Mouse (Mus musculus): ENCODE measurements at regions not wholly inside any gene's neighbourhood (a gene's known extent, or its start where the extent isn't known, plus 50 kb on each side); places are given as distances from the start of the nearest gene placed in this dataset.

- DNase-seq = no peak
Measured at GRCm38 (mm10) chr4:9132356-9132755, 893.5 kb upstream of the Car8 start.

DNA sequence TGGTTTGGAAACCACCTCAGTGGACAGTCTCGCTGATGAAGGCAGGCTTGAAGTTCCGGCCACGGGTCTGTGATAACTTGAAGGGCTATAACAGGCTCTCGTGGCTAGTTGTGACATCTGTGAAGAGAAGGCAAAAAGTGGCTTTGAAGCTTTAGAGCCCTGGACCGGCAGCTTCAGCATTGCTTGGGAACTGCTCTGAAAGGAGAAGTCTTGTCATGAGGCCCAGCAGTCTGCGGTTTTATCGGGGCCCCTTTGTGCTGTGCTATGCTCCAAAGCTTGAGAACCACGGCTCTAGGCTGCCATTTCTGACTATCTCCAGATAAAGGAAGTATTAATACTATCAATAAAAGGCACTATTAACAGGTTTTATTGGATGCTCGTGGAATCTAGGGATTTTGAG, 892.8 kb upstream of the Car8 start:
- no peak for DNase-seq

DNA sequence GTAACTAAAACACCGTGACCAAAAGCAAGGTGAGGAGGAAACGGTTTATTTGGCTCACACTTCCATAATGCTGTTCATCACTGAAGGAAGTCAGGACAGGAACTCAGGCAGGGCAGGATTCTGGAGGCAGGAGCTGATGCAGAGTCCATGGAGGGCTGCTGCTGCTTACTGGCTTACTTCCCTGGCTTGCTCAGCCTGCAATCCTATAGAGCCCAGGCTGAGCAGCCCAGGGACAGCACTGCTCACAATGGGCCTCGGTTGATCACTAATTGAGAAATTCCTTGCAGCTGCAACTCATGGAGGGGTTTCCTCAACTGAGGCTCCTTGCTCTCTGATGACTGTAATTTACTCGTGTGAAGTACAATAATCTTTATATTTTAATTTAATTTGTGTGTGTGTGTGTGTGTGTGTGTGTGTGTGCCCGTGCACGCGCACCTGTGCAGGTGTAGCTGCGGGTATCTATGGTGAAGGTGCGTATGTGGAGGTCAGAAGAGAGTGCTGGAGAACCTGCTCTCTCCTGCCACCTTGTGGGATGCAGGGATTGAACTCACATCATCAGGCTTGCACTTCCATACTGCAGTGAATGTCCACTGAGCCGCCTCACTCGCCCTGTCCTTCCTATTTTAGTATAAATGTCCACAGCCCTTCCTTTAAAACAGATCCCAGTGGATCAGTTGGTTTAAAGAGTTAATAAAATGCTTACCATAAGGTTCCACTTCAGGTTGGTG, 886.6 kb upstream of the Car8 start:
- DNase-seq = no peak

DNA sequence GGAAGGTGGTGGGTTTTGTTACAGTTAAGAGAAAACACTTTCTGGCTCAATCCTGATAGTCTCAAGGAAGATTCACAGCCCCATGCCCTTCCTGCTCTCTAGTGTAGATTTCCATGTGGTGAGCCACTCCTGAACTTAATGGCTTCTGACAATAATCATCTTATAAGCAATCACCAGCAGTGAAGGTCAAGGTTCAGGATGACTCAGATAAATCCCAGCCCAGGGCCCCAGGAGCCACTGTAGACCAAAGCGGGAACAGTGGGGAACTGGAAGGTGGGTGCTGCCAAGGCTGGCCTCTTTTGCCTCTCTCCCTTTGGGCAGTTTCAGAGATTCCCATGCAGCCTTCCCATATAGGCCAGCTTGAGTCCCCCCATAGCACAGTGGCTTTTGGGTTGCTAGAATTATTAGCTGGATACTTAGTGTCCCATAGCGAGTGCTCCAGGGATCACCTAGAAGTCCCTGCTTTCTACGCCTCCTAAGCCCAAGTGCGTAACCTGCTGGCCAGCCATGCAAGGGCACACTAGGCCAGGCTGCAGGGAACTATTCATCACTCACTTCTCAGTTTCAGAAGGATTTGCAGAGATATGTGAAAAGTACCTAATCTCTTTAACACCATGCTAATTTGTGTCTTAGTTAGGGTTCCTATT, 885.9 kb upstream of the Car8 start:
- DNase-seq = no peak

DNA sequence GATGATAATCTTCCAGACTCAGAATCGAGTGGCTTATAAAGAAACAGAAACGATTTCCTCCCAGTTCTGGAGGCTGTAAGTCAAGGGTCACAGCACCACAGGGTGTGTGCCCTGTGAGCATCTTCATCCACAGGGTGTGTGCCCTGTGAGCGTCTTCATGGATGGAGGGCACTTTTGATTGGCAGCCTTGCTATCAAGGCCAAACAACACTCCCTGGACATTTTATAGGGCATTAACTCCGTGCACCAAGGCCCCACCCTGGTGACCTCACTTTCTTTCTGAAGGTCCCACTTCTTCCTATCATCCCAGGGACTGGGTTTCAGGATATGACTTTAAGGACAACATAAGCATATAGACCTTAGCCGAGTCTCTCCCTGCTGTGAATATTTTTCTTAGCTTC, 885.3 kb upstream of the Car8 start:
- no peak for DNase-seq

DNA sequence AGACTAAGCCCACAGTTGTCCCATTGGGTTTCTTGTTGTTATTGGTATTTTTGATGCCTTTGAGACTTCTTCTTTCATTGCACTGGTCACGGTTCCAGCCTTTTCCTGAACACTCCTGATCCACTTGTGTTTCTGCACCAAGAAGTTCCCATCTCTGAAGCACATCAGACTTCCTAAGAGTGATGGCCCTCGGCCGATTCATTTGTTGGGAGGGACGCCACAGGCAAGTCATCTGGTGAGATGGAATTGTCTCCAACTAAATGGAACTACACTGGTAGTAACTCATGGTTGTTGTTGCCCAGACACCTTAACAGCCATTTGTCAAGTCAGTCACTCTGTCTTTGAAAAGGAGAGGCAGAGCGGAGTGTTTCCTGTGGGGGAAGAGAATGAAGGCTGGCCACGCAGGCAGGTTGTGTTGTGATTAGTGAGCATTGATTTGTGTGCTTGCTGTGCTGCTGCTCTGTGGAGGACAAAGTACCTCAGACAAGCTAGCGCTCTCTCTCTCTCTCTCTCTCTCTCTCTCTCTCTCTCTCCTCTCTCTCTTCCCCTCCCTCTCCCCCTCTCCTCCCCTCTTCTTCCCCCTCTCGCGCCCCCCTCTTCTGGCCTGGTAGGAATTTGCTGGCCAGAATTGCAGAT, 884.7 kb upstream of the Car8 start:
- no peak for DNase-seq

DNA sequence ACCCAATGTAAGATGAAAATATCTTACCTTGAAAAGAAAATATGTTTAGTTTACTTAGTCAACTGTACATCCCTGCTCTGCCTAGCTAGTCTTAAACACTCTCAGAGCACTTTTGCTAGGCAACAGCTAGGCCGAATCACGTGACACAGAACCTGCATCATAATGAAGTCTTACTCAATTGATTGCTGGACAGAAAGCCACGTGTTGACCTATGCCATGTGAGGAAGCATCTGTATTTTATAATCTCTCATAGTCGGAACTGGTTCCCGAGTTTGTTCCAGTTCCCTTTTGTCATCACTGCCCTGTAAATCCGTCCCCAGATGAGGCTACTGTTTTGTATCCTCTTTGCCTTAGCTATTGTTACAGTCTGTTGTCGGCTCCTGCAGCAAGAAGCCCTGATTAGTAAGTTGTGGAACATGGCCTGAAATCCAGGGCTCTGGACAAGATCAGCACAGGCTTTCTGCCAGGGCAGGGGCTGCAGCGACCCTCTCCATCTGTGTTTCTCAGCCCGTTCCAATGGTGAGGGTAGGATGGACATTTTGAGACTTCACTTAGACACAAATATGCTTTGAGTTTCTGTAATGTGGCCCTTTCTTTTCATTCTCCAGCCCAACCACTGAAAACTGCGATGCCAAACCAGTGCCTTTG, 883.9 kb upstream of the Car8 start:
- no peak for DNase-seq

- no peak for DNase-seq
Measured at GRCm38 (mm10) chr4:9116955-9117647, 878.3 kb upstream of the Car8 start.

DNA sequence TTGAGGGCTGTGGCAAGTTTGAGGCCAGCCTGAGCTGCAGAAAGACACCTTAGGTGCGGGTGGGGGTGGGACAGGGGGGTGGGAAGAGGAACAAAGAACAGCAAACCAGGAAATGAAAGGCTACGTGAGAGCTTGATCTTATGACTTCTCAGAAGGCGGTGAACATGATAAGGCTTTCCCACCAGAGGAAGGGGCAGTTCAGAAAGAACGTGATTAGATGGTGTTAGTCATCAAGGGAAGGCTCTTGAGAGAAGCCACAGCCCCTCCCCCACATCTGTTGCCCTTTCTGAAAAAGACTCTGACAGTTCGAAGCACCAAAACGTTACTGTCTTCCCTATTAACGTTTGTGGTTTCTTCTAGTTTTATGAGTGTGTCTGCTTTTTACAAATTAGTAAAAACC, 877.0 kb upstream of the Car8 start:
- no peak for DNase-seq

GRCm38 (mm10) chr4:9113982-9114381, 875.1 kb upstream of the Car8 start:
- no peak for DNase-seq

- DNase-seq = no peak
Measured at GRCm38 (mm10) chr4:9110355-9110754, 871.5 kb upstream of the Car8 start.

DNA sequence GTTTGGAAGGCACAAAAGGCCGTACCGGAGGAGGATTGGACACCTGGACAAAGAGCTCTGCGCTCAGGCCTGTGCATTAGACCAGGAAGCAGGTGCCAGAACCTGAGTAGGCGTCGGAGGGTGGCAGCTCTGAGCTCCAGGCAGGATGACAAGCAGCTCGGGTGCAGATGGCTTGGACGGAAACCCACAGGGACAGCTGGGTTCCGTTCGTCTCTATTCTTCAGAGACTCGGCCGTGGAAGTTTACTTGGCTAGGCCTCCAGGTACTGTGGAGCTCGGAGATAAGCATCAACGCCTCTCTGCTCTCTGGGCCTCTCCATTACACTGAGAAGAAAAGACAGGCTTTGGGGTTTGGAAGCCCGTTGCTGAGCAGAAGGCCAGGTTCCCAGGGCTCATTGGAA, 868.5 kb upstream of the Car8 start:
- DNase-seq = no peak

- DNase-seq = no peak
Measured at GRCm38 (mm10) chr4:9106778-9107177, 867.9 kb upstream of the Car8 start.

GRCm38 (mm10) chr4:9104657-9105056, 865.8 kb upstream of the Car8 start:
- no peak for DNase-seq

- no peak for DNase-seq
Measured at GRCm38 (mm10) chr4:9103958-9104357, 865.1 kb upstream of the Car8 start.

GRCm38 (mm10) chr4:9096809-9097700, 858.2 kb upstream of the Car8 start:
- DNase-seq = peak; percentile 56

DNA sequence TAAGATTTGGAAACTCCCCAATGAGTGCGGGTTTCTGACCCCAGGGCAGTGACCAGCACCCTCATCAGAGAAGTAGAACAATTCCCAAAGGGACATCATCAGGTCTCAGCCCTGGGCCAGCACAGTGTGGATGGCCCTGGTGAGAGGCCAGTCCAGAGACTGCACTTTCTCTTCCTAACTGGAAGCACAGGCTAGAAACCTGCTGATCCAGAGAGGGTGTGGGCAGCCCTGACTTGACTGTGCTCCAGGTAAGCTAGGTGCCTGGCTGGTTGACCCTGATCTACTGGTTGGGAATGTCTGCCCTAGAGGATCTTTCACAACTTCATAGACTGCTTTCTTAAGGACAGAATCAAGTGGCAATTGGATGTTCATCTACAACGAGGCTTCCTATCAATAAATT, 857.4 kb upstream of the Car8 start:
- no peak for DNase-seq

- no peak for DNase-seq
Measured at GRCm38 (mm10) chr4:9095646-9096045, 856.8 kb upstream of the Car8 start.

DNA sequence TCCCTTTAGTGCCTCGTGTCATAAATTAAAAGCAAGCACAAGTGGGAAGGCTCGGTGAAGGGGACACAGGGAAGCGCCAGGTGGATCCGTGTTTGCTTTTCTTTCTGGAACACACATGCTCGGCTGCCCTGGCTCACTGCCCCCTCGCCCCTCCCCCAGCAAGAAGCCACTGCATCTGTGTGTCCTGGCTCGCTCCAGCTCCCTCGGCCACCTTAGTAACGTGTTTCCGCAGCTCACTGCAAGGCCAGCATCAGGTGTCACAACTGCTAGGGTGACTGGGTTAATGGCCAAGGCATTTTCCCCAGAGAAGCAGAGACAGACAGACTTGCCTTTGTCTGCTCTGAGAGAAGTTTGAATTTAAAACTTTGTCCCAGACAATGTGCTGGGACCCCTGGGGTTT, 855.7 kb upstream of the Car8 start:
- no peak for DNase-seq

GRCm38 (mm10) chr4:9094076-9094475, 855.2 kb upstream of the Car8 start:
- DNase-seq = no peak

GRCm38 (mm10) chr4:9083526-9083925, 844.7 kb upstream of the Car8 start:
- no peak for DNase-seq

Data from kidney, adult 11 months (tissue).